Mouse (Mus musculus): Measurements from ENCODE around the gene Zfp839.

Gene Zfp839

DNA sequence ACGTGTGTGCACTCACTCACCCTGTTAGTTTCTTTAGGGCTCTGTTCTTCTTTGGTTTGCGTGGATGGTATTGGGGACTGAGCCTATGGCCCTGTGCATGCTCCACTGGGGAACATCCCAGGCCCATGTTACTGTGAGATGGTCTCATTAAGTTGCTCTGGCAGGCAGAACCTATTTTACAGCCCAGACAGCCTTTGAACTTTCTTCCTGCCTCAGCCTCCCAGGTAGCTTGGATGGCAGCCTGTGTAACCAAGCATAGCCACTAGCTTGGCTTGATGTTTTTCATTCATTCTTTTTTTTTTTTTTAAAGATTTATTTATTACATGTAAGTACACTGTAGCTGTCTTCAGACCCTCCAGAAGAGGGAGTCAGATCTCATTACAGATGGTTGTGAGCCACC, 35.2 kb downstream of the Zfp839 start:
- Histone ChIP-seq H3K27me3 (ENCODE audit: insufficient read depth, low read length) (peaks cover 4% of the 10 kb centered on the region; the same call in 1 of the 2 replicates), H3K36me3 (ENCODE audit: insufficient read depth, low read length) (peaks cover 63% of the 10 kb centered on the region), H3K4me1 (replicated peaks; ENCODE audit: low read depth, low read length) (peaks cover 54% of the 10 kb centered on the region), H3K4me3 (replicated peaks; ENCODE audit: low read length) (no peak overlapping the region), H3K9me3 (ENCODE audit: low read length) (no peaks in the 10 kb centered on the region)
- TF ChIP-seq POU5F1 (IDR thresholded peaks at IDR 0.05; ENCODE audit: borderline replicate concordance, low read length): no peak
- no peak for TF ChIP-seq CTCF (conservative IDR thresholded peaks at IDR 0.05; ENCODE audit: low read length)
- no peak for TF ChIP-seq NANOG (IDR thresholded peaks at IDR 0.05; ENCODE audit: borderline replicate concordance, low read length)

DNA sequence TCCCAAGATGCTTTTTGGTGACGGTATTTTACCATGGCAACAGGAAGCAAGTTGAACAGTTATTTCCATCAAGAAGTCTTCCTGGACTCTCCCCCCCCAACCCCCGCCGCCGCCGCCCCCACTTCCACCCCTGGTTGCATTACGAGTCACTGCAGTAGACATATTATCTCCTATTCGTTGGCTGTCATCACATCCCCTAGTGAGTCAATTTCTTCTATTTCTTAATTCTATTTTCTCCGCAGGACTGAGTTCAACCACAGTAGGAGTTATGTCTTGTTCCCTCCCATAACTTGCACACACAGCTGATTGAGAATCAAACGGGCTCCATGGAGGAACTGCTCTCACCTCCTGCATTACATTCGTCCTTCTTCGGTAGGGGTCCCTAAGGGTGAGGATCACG, 38.1 kb downstream of the Zfp839 start:
- peak overlapping the region; percentile 95 for H3K4me3 ChIP-seq (replicated peaks; ENCODE audit: low read length)
- TF ChIP-seq CTCF (conservative IDR thresholded peaks at IDR 0.05; ENCODE audit: low read length) (no peak), POU5F1 (IDR thresholded peaks at IDR 0.05; ENCODE audit: borderline replicate concordance, low read length) (no peak), NANOG (IDR thresholded peaks at IDR 0.05; ENCODE audit: borderline replicate concordance, low read length) (no peak)
- H3K27me3 ChIP-seq (ENCODE audit: insufficient read depth, low read length): peaks cover 5% of the 10 kb centered on the region
- H3K36me3 ChIP-seq (ENCODE audit: insufficient read depth, low read length): peaks cover 36% of the 10 kb centered on the region
- H3K4me1 ChIP-seq (replicated peaks; ENCODE audit: low read depth, low read length): peaks cover 44% of the 10 kb centered on the region
- no peaks in the 10 kb centered on the region for H3K9me3 ChIP-seq (ENCODE audit: low read length)

DNA sequence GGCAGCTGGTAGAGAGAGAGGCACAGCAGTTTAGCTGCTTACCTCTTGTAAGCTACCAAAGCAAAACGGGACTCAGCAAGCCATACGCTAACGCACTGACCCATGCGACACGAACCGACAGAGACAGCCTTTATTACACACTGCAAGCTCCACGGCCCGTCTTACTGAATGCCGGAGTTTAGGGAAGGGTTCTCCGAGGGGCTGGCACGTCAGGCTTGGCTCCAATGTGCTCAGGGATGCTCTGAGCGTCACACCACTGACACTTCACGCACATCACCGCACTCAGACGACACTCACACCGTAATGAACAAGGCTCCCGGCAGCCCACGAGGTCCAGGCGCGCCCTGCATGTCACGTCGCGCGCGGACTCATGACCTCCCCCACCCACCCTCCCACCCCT, 38.6 kb downstream of the Zfp839 start:
- H3K4me1 ChIP-seq (replicated peaks; ENCODE audit: low read depth, low read length): peaks cover 44% of the 10 kb centered on the region
- H3K4me3 ChIP-seq (replicated peaks; ENCODE audit: low read length): peak overlapping the region; percentile 95
- no peaks in the 10 kb centered on the region for H3K9me3 ChIP-seq (ENCODE audit: low read length)
- H3K27me3 ChIP-seq (ENCODE audit: insufficient read depth, low read length): peaks cover 5% of the 10 kb centered on the region
- H3K36me3 ChIP-seq (ENCODE audit: insufficient read depth, low read length): peaks cover 33% of the 10 kb centered on the region
- TF ChIP-seq NANOG (IDR thresholded peaks at IDR 0.05; ENCODE audit: borderline replicate concordance, low read length) (no peak), POU5F1 (IDR thresholded peaks at IDR 0.05; ENCODE audit: borderline replicate concordance, low read length) (no peak), CTCF (conservative IDR thresholded peaks at IDR 0.05; ENCODE audit: low read length) (no peak)

DNA sequence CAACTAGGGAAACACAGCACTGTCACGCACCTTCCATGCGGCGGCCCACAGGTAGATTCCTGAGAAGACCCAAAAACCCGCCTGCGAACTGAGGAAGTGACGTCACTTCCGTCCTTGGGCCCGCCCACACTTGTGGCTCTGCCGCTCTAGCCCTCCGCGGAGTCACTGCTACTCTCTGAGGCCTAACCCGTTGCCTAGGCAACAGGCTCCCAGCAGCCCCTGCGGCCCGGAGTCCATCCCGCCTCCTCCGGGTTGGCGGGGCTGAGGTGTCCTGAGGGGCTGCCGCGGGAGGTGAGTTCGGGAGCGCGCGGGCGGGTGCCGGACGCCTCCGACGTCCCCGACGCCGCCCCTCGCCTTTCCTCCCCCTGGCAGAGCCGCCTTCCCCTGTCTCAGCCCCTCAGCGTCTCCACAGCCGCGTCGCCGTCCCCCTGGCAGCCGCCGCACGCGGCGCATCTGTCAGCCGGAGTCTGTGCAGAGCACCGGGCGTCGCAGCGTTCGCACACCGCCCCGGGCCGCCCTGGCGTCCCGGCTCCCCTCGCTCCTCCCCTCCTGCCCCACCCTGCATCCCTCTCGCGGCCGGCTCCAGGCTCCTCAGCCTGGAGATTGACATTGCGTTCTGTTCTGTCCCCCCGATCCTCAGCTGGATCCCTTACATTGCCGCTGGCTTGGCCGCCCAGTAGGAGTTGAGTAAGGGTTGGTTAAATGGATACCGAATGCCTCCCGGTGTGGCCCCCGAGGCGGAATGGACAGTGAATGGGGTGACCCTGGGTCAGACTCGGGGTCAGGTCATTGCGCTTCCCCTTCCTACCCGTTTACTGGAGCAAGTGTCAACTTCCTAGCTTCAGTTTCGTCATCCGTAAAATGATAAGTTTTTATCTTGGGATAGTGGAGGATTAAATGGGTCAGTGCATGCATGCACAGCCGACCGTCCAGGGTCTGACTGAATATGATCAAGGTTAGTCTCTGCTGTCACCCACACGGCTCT, 39.3 kb downstream of the Zfp839 start, which contains the start of the genes Cinp and Tecpr2:
Gene Cinp, minus strand, starts transcription at position 110 of the 985 bp plus-strand sequence.
Gene Tecpr2, plus strand, starts transcription at position 229 of the 985 bp plus-strand sequence.
- Histone ChIP-seq H3K4me1 (replicated peaks; ENCODE audit: low read depth, low read length) (peaks cover 44% of the 10 kb centered on the region), H3K9me3 (ENCODE audit: low read length) (no peaks in the 10 kb centered on the region), H3K27me3 (ENCODE audit: insufficient read depth, low read length) (peaks cover 5% of the 10 kb centered on the region), H3K4me3 (replicated peaks; ENCODE audit: low read length) (peak within 1 kb of the TSS; percentile 95), H3K36me3 (ENCODE audit: insufficient read depth, low read length) (peaks cover 26% of the 10 kb centered on the region)
- TF ChIP-seq CTCF (conservative IDR thresholded peaks at IDR 0.05; ENCODE audit: low read length) (no peak), NANOG (IDR thresholded peaks at IDR 0.05; ENCODE audit: borderline replicate concordance, low read length) (no peak), POU5F1 (IDR thresholded peaks at IDR 0.05; ENCODE audit: borderline replicate concordance, low read length) (no peak)

DNA sequence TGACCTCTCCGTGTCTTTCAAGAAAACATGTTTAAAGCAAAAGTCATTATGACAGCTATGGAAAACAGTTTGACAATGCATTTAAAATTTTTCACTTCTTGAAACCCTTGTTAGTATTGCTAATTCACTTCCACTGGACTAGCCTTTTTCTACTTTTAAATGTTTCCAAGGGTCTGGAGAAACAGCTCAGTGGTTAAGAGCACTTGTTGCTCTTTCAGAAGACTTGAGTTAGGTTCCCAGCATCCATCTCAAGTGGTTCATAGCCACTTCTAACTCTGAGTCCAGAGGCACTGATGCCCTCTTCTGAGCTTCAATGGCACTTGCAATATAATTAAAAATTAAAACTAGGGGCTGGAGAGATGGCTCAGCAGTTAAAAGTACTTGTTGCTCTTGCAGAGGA, 41.8 kb downstream of the Zfp839 start:
- peaks cover 11% of the 10 kb centered on the region; the same call in 1 of the 2 replicates for H3K36me3 ChIP-seq (ENCODE audit: insufficient read depth, low read length)
- H3K9me3 ChIP-seq (ENCODE audit: low read length): no peaks in the 10 kb centered on the region
- H3K27me3 ChIP-seq (ENCODE audit: insufficient read depth, low read length): peaks cover 5% of the 10 kb centered on the region
- H3K4me1 ChIP-seq (replicated peaks; ENCODE audit: low read depth, low read length): peaks cover 34% of the 10 kb centered on the region
- TF ChIP-seq NANOG (IDR thresholded peaks at IDR 0.05; ENCODE audit: borderline replicate concordance, low read length): no peak
- TF ChIP-seq POU5F1 (IDR thresholded peaks at IDR 0.05; ENCODE audit: borderline replicate concordance, low read length): no peak
- TF ChIP-seq CTCF (conservative IDR thresholded peaks at IDR 0.05; ENCODE audit: low read length): no peak
- no peak overlapping the region for H3K4me3 ChIP-seq (replicated peaks; ENCODE audit: low read length)

DNA sequence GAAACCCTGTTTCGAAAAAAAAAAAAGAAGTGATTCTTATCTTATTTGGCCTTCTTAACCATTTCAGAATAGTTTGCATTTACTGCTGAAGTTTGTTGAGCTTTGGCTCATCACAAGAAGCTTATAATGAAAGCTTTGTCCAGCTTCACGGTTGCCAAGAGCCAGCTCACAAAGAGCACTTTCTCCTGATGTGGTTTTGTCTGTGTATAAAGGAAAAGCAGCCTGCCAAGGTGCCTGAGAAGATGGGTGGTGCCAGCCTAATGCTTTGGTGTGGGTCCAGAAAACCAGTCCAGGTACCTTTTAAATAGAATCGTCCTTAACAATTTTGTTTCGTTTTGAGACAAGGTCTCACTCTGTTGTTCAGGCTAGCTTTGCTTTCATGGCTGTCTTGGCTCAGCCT, 52.1 kb downstream of the Zfp839 start:
- H3K9me3 ChIP-seq (ENCODE audit: low read length): no peaks in the 10 kb centered on the region
- H3K36me3 ChIP-seq (ENCODE audit: insufficient read depth, low read length): no peaks in the 10 kb centered on the region
- H3K4me1 ChIP-seq (replicated peaks; ENCODE audit: low read depth, low read length): peaks cover 6% of the 10 kb centered on the region
- H3K27me3 ChIP-seq (ENCODE audit: insufficient read depth, low read length): no peaks in the 10 kb centered on the region
- no peak overlapping the region for H3K4me3 ChIP-seq (replicated peaks; ENCODE audit: low read length)
- TF ChIP-seq NANOG (IDR thresholded peaks at IDR 0.05; ENCODE audit: borderline replicate concordance, low read length) (no peak), POU5F1 (IDR thresholded peaks at IDR 0.05; ENCODE audit: borderline replicate concordance, low read length) (no peak), CTCF (conservative IDR thresholded peaks at IDR 0.05; ENCODE audit: low read length) (no peak)

DNA sequence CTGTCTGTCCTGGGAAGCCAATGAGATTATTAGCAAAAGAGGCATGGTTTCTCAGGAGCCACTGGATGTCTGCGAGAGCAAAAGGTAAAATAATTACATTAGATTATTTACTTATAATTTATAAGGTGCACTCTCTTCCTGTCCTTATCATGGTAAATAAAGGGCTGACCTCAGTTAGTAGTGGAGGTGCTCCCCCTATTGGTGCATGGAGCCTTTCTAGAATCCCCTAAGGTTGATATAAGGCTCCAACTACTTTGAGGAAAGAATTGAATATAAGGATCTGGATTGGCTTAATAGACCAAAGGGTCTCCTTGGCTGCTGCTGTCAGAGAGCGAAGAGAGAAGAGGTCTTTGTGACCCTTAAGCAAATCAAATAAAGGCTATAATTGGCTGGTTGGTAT, 53.5 kb downstream of the Zfp839 start:
- Histone ChIP-seq H3K4me3 (replicated peaks; ENCODE audit: low read length) (no peak overlapping the region), H3K9me3 (ENCODE audit: low read length) (no peaks in the 10 kb centered on the region), H3K27me3 (ENCODE audit: insufficient read depth, low read length) (no peaks in the 10 kb centered on the region), H3K4me1 (replicated peaks; ENCODE audit: low read depth, low read length) (peaks cover 6% of the 10 kb centered on the region), H3K36me3 (ENCODE audit: insufficient read depth, low read length) (no peaks in the 10 kb centered on the region)
- TF ChIP-seq CTCF (conservative IDR thresholded peaks at IDR 0.05; ENCODE audit: low read length): peak; percentile 40
- TF ChIP-seq POU5F1 (IDR thresholded peaks at IDR 0.05; ENCODE audit: borderline replicate concordance, low read length): no peak
- TF ChIP-seq NANOG (IDR thresholded peaks at IDR 0.05; ENCODE audit: borderline replicate concordance, low read length): no peak

DNA sequence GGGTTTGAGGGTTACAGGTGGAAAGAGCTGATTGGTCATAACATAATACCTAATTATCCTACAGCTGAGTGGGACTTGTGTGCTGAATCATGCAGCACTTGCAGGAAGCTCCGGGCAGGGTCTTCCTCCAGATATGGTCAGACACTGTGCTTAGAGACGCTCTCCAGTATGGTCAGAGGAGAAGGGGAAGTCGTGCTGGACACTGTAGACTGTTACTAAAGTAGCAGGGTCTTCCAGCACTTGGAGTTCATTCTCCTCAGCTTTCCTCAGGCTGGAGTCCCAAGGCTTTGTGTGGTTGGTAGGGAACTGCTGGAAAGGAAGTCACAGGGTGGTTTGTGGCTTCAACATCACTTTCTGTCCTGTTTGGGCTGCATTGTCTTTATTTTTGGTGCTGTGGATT, 57.8 kb downstream of the Zfp839 start:
- TF ChIP-seq NANOG (IDR thresholded peaks at IDR 0.05; ENCODE audit: borderline replicate concordance, low read length): no peak
- no peak for TF ChIP-seq CTCF (conservative IDR thresholded peaks at IDR 0.05; ENCODE audit: low read length)
- TF ChIP-seq POU5F1 (IDR thresholded peaks at IDR 0.05; ENCODE audit: borderline replicate concordance, low read length): no peak
- H3K4me3 ChIP-seq (replicated peaks; ENCODE audit: low read length): no peak overlapping the region
- H3K27me3 ChIP-seq (ENCODE audit: insufficient read depth, low read length): no peaks in the 10 kb centered on the region
- no peaks in the 10 kb centered on the region for H3K9me3 ChIP-seq (ENCODE audit: low read length)
- H3K4me1 ChIP-seq (replicated peaks; ENCODE audit: low read depth, low read length): peaks cover under 1% of the 10 kb centered on the region; the same call in 1 of the 2 replicates
- 0 out of 2 replicates have a peak, but pooled peaks cover 1% of the 10 kb centered on the region for H3K36me3 ChIP-seq (ENCODE audit: insufficient read depth, low read length)

Measured in E14TG2a.4 (cell line).